Mouse (Mus musculus) megakaryocyte, embryonic 14.5 days (primary cell): ENCODE results near the gene Olfr510. TPM values are rescaled to one million over a fixed set of nuclear protein-coding genes. Genes with fewer than 3 reads are reported as not detected.
"Not testable (repeated sequence)": the region's sequence is repeated elsewhere in the genome, so short reads cannot be mapped to it uniquely, and the experiment has no call there.

Source experiments
- H3K27me3 ChIP-seq: replicated peaks from 2 replicates; pipeline ENCODE3; 2012; ENCODE audit warnings: inconsistent platforms
- H3K36me3 ChIP-seq: replicated peaks from 2 replicates; pipeline ENCODE3; 2012; ENCODE audit warnings: low read length, inconsistent platforms, mixed read lengths
- H3K4me1 ChIP-seq: 2 replicates; pipeline ENCODE4 v1.6.1; 2012; ENCODE audit warnings: inconsistent platforms
- H3K4me3 ChIP-seq: replicated peaks from 2 replicates; pipeline ENCODE3; 2012; ENCODE audit warnings: moderate library complexity, mild to moderate bottlenecking, inconsistent platforms
- H3K9me3 ChIP-seq: 2 replicates; pipeline ENCODE4 v1.6.1; 2012; ENCODE audit warnings: inconsistent platforms
- FLI1 ChIP-seq: IDR thresholded peaks from 2 replicates; pipeline ENCODE4 v1.6.1; 2012; ENCODE audit warnings: low read length, inconsistent platforms, mixed read lengths
- GATA1 ChIP-seq: IDR thresholded peaks from 3 replicates; pipeline ENCODE4 v1.6.1; 2012; ENCODE audit warnings: mixed read lengths, low read length, inconsistent platforms, borderline replicate concordance
- polyA plus RNA-seq: library from polyadenylated mRNA; stranded (reverse); fragments of >175 nt; gene quantifications from 2 replicates; pipeline ENCODE4 v1.2.3, GENCODE M21; 2012; ENCODE audit warnings: low replicate concordance; ENCODE audit not compliant: insufficient read depth

Olfr510 gene
- polyA plus RNA-seq: not detected in 2 replicates

DNA sequence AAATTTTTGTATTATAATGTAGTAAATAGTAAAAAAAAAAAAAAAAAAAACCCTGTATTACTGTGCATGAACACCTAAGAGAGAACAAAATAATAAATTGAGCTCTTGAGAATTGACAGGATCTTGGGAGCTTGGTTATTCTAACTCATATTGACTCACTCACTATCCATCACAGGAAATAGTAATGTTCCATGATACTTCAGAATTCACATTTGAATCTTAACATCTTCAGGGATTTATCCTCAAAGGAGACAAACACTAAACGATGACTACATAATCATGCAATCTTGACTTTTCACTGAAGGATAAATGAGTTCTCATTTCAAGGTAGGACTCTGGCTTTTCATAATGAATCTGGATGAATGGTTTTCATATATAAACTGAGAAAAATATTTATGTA lies at the start of gene Olfr510:
Olfr510 (plus strand) TSS at position 301 of the 400 bp plus-strand sequence.
- Histone ChIP-seq H3K27me3 (no peaks in the 10 kb centered on the region), H3K4me1 (no peaks in the 10 kb centered on the region), H3K4me3 (no peak within 1 kb of the TSS), H3K9me3 (no peaks in the 10 kb centered on the region), H3K36me3 (no peaks in the 10 kb centered on the region)
- TF ChIP-seq GATA1 (no peak), FLI1 (no peak)

DNA sequence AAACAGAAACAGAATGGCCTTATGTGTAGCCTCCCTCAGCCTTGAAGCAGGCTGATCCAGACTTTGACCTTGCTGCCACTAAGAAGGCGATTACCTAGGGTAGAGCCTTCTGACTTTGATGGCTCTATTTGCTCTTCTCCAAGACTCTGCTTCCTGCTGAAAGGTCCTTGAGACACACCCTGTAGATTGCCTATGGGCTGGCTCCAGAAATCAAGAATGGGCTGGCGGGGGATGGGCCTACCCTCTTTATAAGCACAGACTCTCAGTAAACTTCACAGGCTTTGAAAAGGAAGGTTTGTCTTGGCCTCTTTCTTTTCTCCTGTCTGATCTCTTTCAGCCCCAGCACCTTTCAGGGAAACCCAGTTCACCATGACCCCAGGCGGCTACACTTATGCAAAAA lies 49.4 kb upstream of the Olfr510 start:
- not testable (repeated sequence) for H3K36me3 ChIP-seq, H3K9me3 ChIP-seq, H3K4me3 ChIP-seq, H3K4me1 ChIP-seq, H3K27me3 ChIP-seq

- Histone ChIP-seq H3K4me3 (no peak within 1 kb of the TSS), H3K4me1 (no peaks in the 10 kb centered on the region), H3K9me3 (0 out of 2 replicates have a peak, but pooled peaks cover 3% of the 10 kb centered on the region), H3K36me3 (no peaks in the 10 kb centered on the region), H3K27me3 (no peaks in the 10 kb centered on the region)
- TF ChIP-seq FLI1: no peak
- TF ChIP-seq GATA1: no peak
These were observed 44.7 kb upstream of the Olfr510 start, which contains the start of gene Olfr507 for GRCm38 (mm10) chr7:108621514-108621913. TSS of gene Olfr507 (plus strand) at chr7:108621814.

GRCm38 (mm10) chr7:108629694-108630093 lies 36.5 kb upstream of the Olfr510 start, which contains the start of gene Olfr508:
TSS of gene Olfr508 (plus strand) at chr7:108629994.
- no peak within 1 kb of the TSS for H3K4me3 ChIP-seq
- peaks cover 7% of the 10 kb centered on the region; the same call in 1 of the 2 replicates for H3K9me3 ChIP-seq
- no peak for TF ChIP-seq GATA1
- no peak for TF ChIP-seq FLI1
- no peaks in the 10 kb centered on the region for H3K4me1 ChIP-seq
- H3K36me3 ChIP-seq: no peaks in the 10 kb centered on the region
- H3K27me3 ChIP-seq: no peaks in the 10 kb centered on the region

GRCm38 (mm10) chr7:108651806-108652205 lies 14.4 kb upstream of the Olfr510 start, which contains the start of gene Olfr509:
TSS of gene Olfr509 (minus strand) at chr7:108651906.
- Histone ChIP-seq H3K4me3 (no peak within 1 kb of the TSS), H3K9me3 (no peaks in the 10 kb centered on the region), H3K27me3 (no peaks in the 10 kb centered on the region), H3K4me1 (no peaks in the 10 kb centered on the region), H3K36me3 (no peaks in the 10 kb centered on the region)
- TF ChIP-seq FLI1 (no peak), GATA1 (no peak)

GRCm38 (mm10) chr7:108662419-108662818 lies 3.8 kb upstream of the Olfr510 start:
- H3K4me3 ChIP-seq: no peak overlapping the region
- TF ChIP-seq GATA1 (no peak), FLI1 (no peak)
- H3K36me3 ChIP-seq: no peaks in the 10 kb centered on the region
- 0 out of 2 replicates have a peak, but pooled peaks cover 4% of the 10 kb centered on the region for H3K9me3 ChIP-seq
- no peaks in the 10 kb centered on the region for H3K27me3 ChIP-seq
- H3K4me1 ChIP-seq: no peaks in the 10 kb centered on the region

DNA sequence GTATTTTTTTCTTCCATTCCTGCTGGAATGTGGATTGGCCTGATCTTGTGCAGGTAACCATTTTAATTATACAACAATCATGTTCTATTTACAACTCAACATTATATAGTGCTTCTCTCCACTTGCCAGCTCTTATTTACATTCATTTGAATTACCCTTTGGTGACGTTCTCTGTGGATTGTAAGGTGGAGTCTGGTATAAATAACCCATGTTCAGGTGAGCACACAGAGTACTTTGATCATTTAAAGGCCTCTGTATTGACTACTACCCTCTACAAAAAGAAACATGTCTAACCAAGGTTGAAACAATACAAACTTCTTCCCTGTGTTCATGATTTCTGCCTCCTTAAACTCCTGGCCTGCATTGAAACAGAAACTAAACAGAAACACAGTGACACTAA lies 4.8 kb downstream of the Olfr510 start:
- Histone ChIP-seq H3K9me3 (0 out of 2 replicates have a peak, but pooled peaks cover 4% of the 10 kb centered on the region), H3K4me1 (no peaks in the 10 kb centered on the region), H3K27me3 (no peaks in the 10 kb centered on the region), H3K4me3 (no peak overlapping the region), H3K36me3 (no peaks in the 10 kb centered on the region)
- no peak for TF ChIP-seq GATA1
- TF ChIP-seq FLI1: no peak

GRCm38 (mm10) chr7:108678886-108679285 lies 12.7 kb downstream of the Olfr510 start:
- Histone ChIP-seq H3K4me1 (no peaks in the 10 kb centered on the region), H3K9me3 (peaks cover 13% of the 10 kb centered on the region), H3K36me3 (no peaks in the 10 kb centered on the region), H3K27me3 (no peaks in the 10 kb centered on the region), H3K4me3 (no peak overlapping the region)
- TF ChIP-seq FLI1 (no peak), GATA1 (no peak)

GRCm38 (mm10) chr7:108713020-108713419 lies 46.8 kb downstream of the Olfr510 start, which contains the start of gene Olfr512:
TSS of gene Olfr512 (plus strand) at chr7:108713320.
- no peak for TF ChIP-seq GATA1
- TF ChIP-seq FLI1: no peak
- no peaks in the 10 kb centered on the region for H3K36me3 ChIP-seq
- H3K4me3 ChIP-seq: no peak within 1 kb of the TSS
- H3K4me1 ChIP-seq: no peaks in the 10 kb centered on the region
- no peaks in the 10 kb centered on the region for H3K27me3 ChIP-seq
- H3K9me3 ChIP-seq: peaks cover 9% of the 10 kb centered on the region; the same call in 1 of the 2 replicates

Other genes with a start within 250 kb of the Olfr510 start
- not detected in 2 replicates for gene Olfr497, start 246.0 kb upstream of the Olfr510 start, polyA plus RNA-seq
- gene Olfr498, start 201.1 kb upstream of the Olfr510 start, polyA plus RNA-seq: not detected in 2 replicates
- not detected in 2 replicates for gene Olfr502, start 141.4 kb upstream of the Olfr510 start, polyA plus RNA-seq
- not detected in 2 replicates for gene Olfr503, start 121.9 kb upstream of the Olfr510 start, polyA plus RNA-seq
- gene Olfr504, start 100.6 kb upstream of the Olfr510 start, polyA plus RNA-seq: not detected in 2 replicates
- not detected in 2 replicates for gene Olfr506, start 55.6 kb upstream of the Olfr510 start, polyA plus RNA-seq
- not detected in 2 replicates for gene Olfr507, start 44.6 kb upstream of the Olfr510 start, polyA plus RNA-seq
- 0.06 TPM in 1 of 2 replicates, not detected in the other for gene Olfr508, start 36.4 kb upstream of the Olfr510 start, polyA plus RNA-seq
- gene Olfr509, start 14.5 kb upstream of the Olfr510 start, polyA plus RNA-seq: not detected in 2 replicates
- gene Olfr512, start 46.9 kb downstream of the Olfr510 start, polyA plus RNA-seq: 0.15 TPM in 1 of 2 replicates, not detected in the other
- not detected in 2 replicates for gene Olfr513, start 84.6 kb downstream of the Olfr510 start, polyA plus RNA-seq
- not detected in 2 replicates for gene Olfr514, start 159.6 kb downstream of the Olfr510 start, polyA plus RNA-seq
- gene Olfr516, start 184.1 kb downstream of the Olfr510 start, polyA plus RNA-seq: not detected in 2 replicates
- gene Olfr517, start 206.0 kb downstream of the Olfr510 start, polyA plus RNA-seq: not detected in 2 replicates
- 0.12 TPM in 1 of 2 replicates, not detected in the other for gene Olfr518, start 218.6 kb downstream of the Olfr510 start, polyA plus RNA-seq
- not detected in 2 replicates for gene Olfr519, start 228.0 kb downstream of the Olfr510 start, polyA plus RNA-seq